Mouse (Mus musculus) lung, embryonic 14.5 days (tissue): ENCODE measurements around the gene Magi1. TPM values are rescaled to one million over a fixed set of nuclear protein-coding genes. Genes with fewer than 3 reads are reported as not detected.

Experiments used
- ATAC-seq: fragments of 200-750 bp; cut with Nextera tagmentation; 2 replicates; pipeline ENCODE4 v1.8.0; 2017; ENCODE audit warnings: mild to moderate bottlenecking, moderate TSS enrichment, moderate library complexity; ENCODE audit not compliant: insufficient read depth
- DNase-seq: peaks from one replicate; pipeline ENCODE4 v3.0.0-alpha.2; 2015
- H3K27ac ChIP-seq: fragments of 300-500 bp; sonication (generic); 2 replicates; pipeline ENCODE4 v1.5.1; 2014; ENCODE audit warnings: low read depth, mild to moderate bottlenecking, moderate library complexity
- H3K27me3 ChIP-seq: fragments of 300-500 bp; sonication (generic); 2 replicates; pipeline ENCODE4 v1.6.1; 2014; ENCODE audit warnings: low read length, control low read depth; ENCODE audit not compliant: insufficient read depth
- H3K36me3 ChIP-seq: fragments of 300-500 bp; sonication (generic); 2 replicates; pipeline ENCODE4 v1.6.1; 2014; ENCODE audit warnings: control low read depth; ENCODE audit not compliant: insufficient read depth
- H3K4me1 ChIP-seq: fragments of 300-500 bp; sonication (generic); 2 replicates; pipeline ENCODE4 v1.6.1; 2014; ENCODE audit warnings: antibody characterized with exemption, control low read depth; ENCODE audit not compliant: insufficient read depth
- H3K4me2 ChIP-seq: fragments of 300-500 bp; sonication (generic); 2 replicates; pipeline ENCODE4 v1.6.1; 2014; ENCODE audit warnings: mild to moderate bottlenecking
- H3K4me3 ChIP-seq: fragments of 300-500 bp; sonication (generic); 2 replicates; pipeline ENCODE4 v1.5.1; 2014; ENCODE audit warnings: low read depth, low read length
- H3K9ac ChIP-seq: fragments of 300-500 bp; sonication (generic); 2 replicates; pipeline ENCODE4 v1.6.1; 2014
- H3K9me3 ChIP-seq: fragments of 300-500 bp; sonication (generic); 2 replicates; pipeline ENCODE4 v1.6.1; 2016; ENCODE audit warnings: low read depth, low read length, control low read depth
- CTCF ChIP-seq: IDR thresholded peaks from 2 replicates; pipeline ENCODE4 v1.5.1; 2016; ENCODE audit warnings: antibody characterized with exemption, low read depth
- WGBS: fragments of 180-500 bp; shearing (Covaris S2); extraction: QIAGEN DNeasy Blood & Tissue Kit; methylation state at CpG from one replicate; pipeline ENCODE4 v1.1.7; 2014; 5-methylcytosine and 5-hydroxymethylcytosine counted together
- polyA plus RNA-seq: library from polyadenylated mRNA; unstranded; fragments of >200 nt; fragmentation: Nextera tagmentation; extraction: Ambion mirVana; gene quantifications from 2 replicates; pipeline ENCODE4 v1.2.1, GENCODE M21; 2014

The Magi1 gene
- polyA plus RNA-seq, 1 experiment from 2014 or later, result 10.1 TPM

- Histone ChIP-seq H3K4me2 (peak overlapping the region; percentile 45), H3K9me3 (no peaks in the 10 kb centered on the region), H3K27ac (no peak overlapping the region), H3K4me3 (no peak overlapping the region; the same call in 1 of the 2 replicates), H3K9ac (no peak overlapping the region; the same call in 1 of the 2 replicates), H3K36me3 (no peaks in the 10 kb centered on the region), H3K4me1 (no peaks in the 10 kb centered on the region), H3K27me3 (peaks cover 13% of the 10 kb centered on the region; the same call in 1 of the 2 replicates)
- TF ChIP-seq CTCF, result no peak
- WGBS, result 40% methylated on average over 24 of the region's 24 CpGs
- ATAC-seq (no peak), DNase-seq (peak; percentile 34)
Measured at GRCm38 (mm10) chr6:93715181-93716180, 568.2 kb downstream of the Magi1 start.

GRCm38 (mm10) chr6:93704350-93704749 is 579.4 kb downstream of the Magi1 start:
- DNase-seq (no peak), ATAC-seq (no peak)
- no peak for TF ChIP-seq CTCF
- Histone ChIP-seq H3K4me1 (no peaks in the 10 kb centered on the region), H3K27ac (no peak overlapping the region), H3K4me3 (no peak overlapping the region), H3K4me2 (no peak overlapping the region), H3K36me3 (no peaks in the 10 kb centered on the region), H3K27me3 (no peaks in the 10 kb centered on the region), H3K9me3 (no peaks in the 10 kb centered on the region), H3K9ac (no peak overlapping the region)
- WGBS, result 87% methylated on average over 5 of the region's 5 CpGs

GRCm38 (mm10) chr6:93699436-93699835 is 584.3 kb downstream of the Magi1 start:
- no peak overlapping the region for H3K4me2 ChIP-seq
- H3K4me1 ChIP-seq, result no peaks in the 10 kb centered on the region
- H3K36me3 ChIP-seq, result no peaks in the 10 kb centered on the region
- no peak for ATAC-seq
- 50% methylated on average over 13 of the region's 13 CpGs for WGBS
- DNase-seq, result peak; percentile 62
- H3K27me3 ChIP-seq, result no peaks in the 10 kb centered on the region
- H3K4me3 ChIP-seq, result no peak overlapping the region
- H3K9me3 ChIP-seq, result no peaks in the 10 kb centered on the region
- no peak for TF ChIP-seq CTCF
- no peak overlapping the region for H3K9ac ChIP-seq
- no peak overlapping the region for H3K27ac ChIP-seq

- Histone ChIP-seq H3K27me3 (no peaks in the 10 kb centered on the region), H3K4me2 (no peak overlapping the region), H3K4me3 (no peak overlapping the region), H3K9me3 (no peaks in the 10 kb centered on the region), H3K4me1 (no peaks in the 10 kb centered on the region), H3K27ac (no peak overlapping the region), H3K9ac (no peak overlapping the region), H3K36me3 (no peaks in the 10 kb centered on the region)
- 55% methylated on average over 5 of the region's 5 CpGs for WGBS
- TF ChIP-seq CTCF, result no peak
- ATAC-seq (no peak), DNase-seq (peak; percentile 64)
Measured at GRCm38 (mm10) chr6:93697956-93698355, 585.8 kb downstream of the Magi1 start.

GRCm38 (mm10) chr6:93678766-93679165 is 605.0 kb downstream of the Magi1 start:
- no peak for DNase-seq
- Histone ChIP-seq H3K4me2 (no peak overlapping the region), H3K27ac (no peak overlapping the region), H3K9me3 (no peaks in the 10 kb centered on the region), H3K27me3 (no peaks in the 10 kb centered on the region), H3K4me3 (no peak overlapping the region), H3K36me3 (0 out of 2 replicates have a peak, but pooled peaks cover 4% of the 10 kb centered on the region), H3K9ac (no peak overlapping the region), H3K4me1 (no peaks in the 10 kb centered on the region)
- WGBS, result 68% methylated on average over 17 of the region's 17 CpGs
- ATAC-seq, result no peak
- TF ChIP-seq CTCF, result no peak

- Histone ChIP-seq H3K36me3 (no peaks in the 10 kb centered on the region), H3K4me3 (no peak overlapping the region), H3K27me3 (no peaks in the 10 kb centered on the region), H3K9ac (no peak overlapping the region), H3K4me1 (no peaks in the 10 kb centered on the region), H3K27ac (no peak overlapping the region), H3K4me2 (no peak overlapping the region), H3K9me3 (no peaks in the 10 kb centered on the region)
- 65% methylated on average over 2 of the region's 2 CpGs for WGBS
- no peak for TF ChIP-seq CTCF
- ATAC-seq (no peak), DNase-seq (no peak)
Measured at GRCm38 (mm10) chr6:93666731-93667130, 617.0 kb downstream of the Magi1 start.

GRCm38 (mm10) chr6:93665056-93665805 is 618.5 kb downstream of the Magi1 start:
- no peaks in the 10 kb centered on the region for H3K27me3 ChIP-seq
- H3K4me2 ChIP-seq, result no peak overlapping the region
- H3K4me1 ChIP-seq, result no peaks in the 10 kb centered on the region
- no peak overlapping the region for H3K27ac ChIP-seq
- H3K9me3 ChIP-seq, result no peaks in the 10 kb centered on the region
- no peak overlapping the region for H3K4me3 ChIP-seq
- ATAC-seq (no peak), DNase-seq (no peak)
- 82% methylated on average over 12 of the region's 12 CpGs for WGBS
- H3K36me3 ChIP-seq, result no peaks in the 10 kb centered on the region
- no peak overlapping the region for H3K9ac ChIP-seq
- no peak for TF ChIP-seq CTCF
